Mouse (Mus musculus): ENCODE data around the gene Dhrs3. TPM values are rescaled to one million over a fixed set of nuclear protein-coding genes. Genes with fewer than 3 reads are reported as not detected.

Dhrs3 gene
- polyA plus RNA-seq, 1 experiment from 2014 or later, result 77.3 TPM

DNA sequence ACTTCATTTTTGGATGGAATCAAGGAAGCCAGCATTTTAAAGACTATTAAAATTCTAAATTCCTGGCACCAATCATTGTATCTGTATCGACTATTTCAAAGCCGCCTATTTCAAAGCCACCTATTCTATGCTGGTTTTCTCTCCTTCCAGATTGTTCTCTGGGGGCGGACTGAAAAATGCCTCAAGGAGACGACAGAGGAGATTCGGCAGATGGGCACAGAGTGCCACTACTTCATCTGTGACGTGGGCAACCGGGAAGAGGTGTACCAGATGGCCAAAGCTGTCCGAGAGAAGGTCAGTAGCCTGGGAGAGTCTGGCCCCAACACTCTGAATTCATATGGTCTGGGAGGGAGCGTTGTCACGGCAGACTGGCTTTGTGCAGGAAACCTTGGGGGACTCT, 25.9 kb downstream of the Dhrs3 start:
- Histone ChIP-seq H3K4me2 (replicated peaks) (no peak overlapping the region), H3K27ac (no peak overlapping the region), H3K9ac (no peak overlapping the region), H3K27me3 (replicated peaks) (no peaks in the 10 kb centered on the region), H3K9me3 (no peaks in the 10 kb centered on the region), H3K36me3 (peaks cover 49% of the 10 kb centered on the region), H3K4me1 (no peaks in the 10 kb centered on the region), H3K4me3 (no peak overlapping the region)
- 92% methylated on average over 10 of the region's 10 CpGs for WGBS
- no peak for ATAC-seq (ENCODE audit: low FRiP score, low read depth)

GRCm38 (mm10) chr4:144928693-144929436, 36.2 kb downstream of the Dhrs3 start:
- Histone ChIP-seq H3K27ac (no peak overlapping the region), H3K4me2 (replicated peaks) (no peak overlapping the region), H3K9me3 (no peaks in the 10 kb centered on the region), H3K4me3 (no peak overlapping the region), H3K4me1 (no peaks in the 10 kb centered on the region), H3K36me3 (peaks cover 21% of the 10 kb centered on the region), H3K27me3 (replicated peaks) (no peaks in the 10 kb centered on the region), H3K9ac (no peak overlapping the region)
- ATAC-seq (ENCODE audit: low FRiP score, low read depth), result no peak
- WGBS, result 92% methylated on average over 5 of the region's 5 CpGs

DNA sequence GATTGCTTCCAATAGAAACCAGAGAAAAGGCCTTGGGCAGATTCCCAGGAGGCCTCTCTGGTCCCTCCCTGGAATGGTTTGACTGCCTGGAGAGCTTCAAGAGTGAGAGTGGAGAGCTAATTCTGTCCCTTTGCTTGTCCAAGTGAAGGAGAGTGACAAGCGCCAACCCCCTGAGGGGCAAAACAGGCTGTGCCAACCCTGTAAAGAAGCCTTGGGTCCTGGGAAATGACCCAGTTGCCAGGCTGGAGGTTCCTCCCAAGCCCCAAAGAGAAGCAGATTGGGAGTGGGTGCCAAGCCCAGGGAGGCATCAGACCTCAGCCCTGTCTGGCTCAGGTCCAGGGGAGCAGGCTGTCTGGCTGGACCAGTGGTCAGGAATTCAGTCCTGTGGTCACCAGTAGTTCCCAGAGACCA, 37.2 kb downstream of the Dhrs3 start:
- Histone ChIP-seq H3K9me3 (no peaks in the 10 kb centered on the region), H3K9ac (no peak overlapping the region), H3K36me3 (peaks cover 21% of the 10 kb centered on the region), H3K27me3 (replicated peaks) (no peaks in the 10 kb centered on the region), H3K27ac (no peak overlapping the region), H3K4me3 (no peak overlapping the region), H3K4me2 (replicated peaks) (no peak overlapping the region), H3K4me1 (no peaks in the 10 kb centered on the region)
- WGBS, result 89% methylated on average over 1 of the region's 1 CpGs
- no peak for ATAC-seq (ENCODE audit: low FRiP score, low read depth)

GRCm38 (mm10) chr4:144930366-144930765, 37.7 kb downstream of the Dhrs3 start:
- no peak overlapping the region for H3K27ac ChIP-seq
- no peaks in the 10 kb centered on the region for H3K9me3 ChIP-seq
- no peak overlapping the region for H3K4me3 ChIP-seq
- H3K4me2 ChIP-seq (replicated peaks), result no peak overlapping the region
- ATAC-seq (ENCODE audit: low FRiP score, low read depth), result no peak
- no peaks in the 10 kb centered on the region for H3K27me3 ChIP-seq (replicated peaks)
- H3K36me3 ChIP-seq, result peaks cover 21% of the 10 kb centered on the region
- 42% methylated on average over 10 of the region's 10 CpGs for WGBS
- H3K4me1 ChIP-seq, result no peaks in the 10 kb centered on the region
- no peak overlapping the region for H3K9ac ChIP-seq

- no peak for ATAC-seq (ENCODE audit: low FRiP score, low read depth)
- peaks cover 16% of the 10 kb centered on the region for H3K36me3 ChIP-seq
- no peaks in the 10 kb centered on the region for H3K4me1 ChIP-seq
- H3K9me3 ChIP-seq, result no peaks in the 10 kb centered on the region
- H3K27me3 ChIP-seq (replicated peaks), result no peaks in the 10 kb centered on the region
- no peak overlapping the region for H3K27ac ChIP-seq
- H3K4me3 ChIP-seq, result no peak overlapping the region
- H3K9ac ChIP-seq, result no peak overlapping the region
- no peak overlapping the region for H3K4me2 ChIP-seq (replicated peaks)
- WGBS, result 96% methylated on average over 7 of the region's 7 CpGs
These were observed 38.5 kb downstream of the Dhrs3 start for GRCm38 (mm10) chr4:144931167-144931566.

DNA sequence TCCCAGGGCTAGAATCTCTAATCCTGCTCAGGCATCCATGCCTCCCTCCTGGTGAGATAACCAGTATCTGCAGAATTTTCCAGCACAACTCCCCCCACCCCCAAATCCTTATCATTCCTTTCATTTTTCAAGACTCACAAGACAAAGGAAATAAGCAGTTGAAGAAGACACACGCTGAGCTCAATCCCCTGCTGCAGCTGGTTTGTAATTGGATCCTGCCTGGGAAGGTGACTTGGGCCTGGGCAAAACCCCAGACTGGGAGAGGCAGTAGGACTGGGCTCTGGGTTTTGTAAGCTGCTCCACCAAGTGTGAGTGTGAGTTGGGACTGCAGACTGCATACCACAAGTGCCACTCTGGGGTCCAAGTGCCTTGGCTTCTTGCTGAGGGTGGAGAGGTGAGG, 41.9 kb downstream of the Dhrs3 start:
- 5% methylated on average over 1 of the region's 1 CpGs for WGBS
- H3K9me3 ChIP-seq, result no peaks in the 10 kb centered on the region
- no peak overlapping the region for H3K27ac ChIP-seq
- no peak overlapping the region for H3K9ac ChIP-seq
- H3K4me3 ChIP-seq, result no peak overlapping the region
- H3K4me1 ChIP-seq, result no peaks in the 10 kb centered on the region
- H3K4me2 ChIP-seq (replicated peaks), result no peak overlapping the region
- H3K27me3 ChIP-seq (replicated peaks), result no peaks in the 10 kb centered on the region
- ATAC-seq (ENCODE audit: low FRiP score, low read depth), result no peak
- H3K36me3 ChIP-seq, result no peaks in the 10 kb centered on the region

GRCm38 (mm10) chr4:144936563-144937154, 44.0 kb downstream of the Dhrs3 start:
- Histone ChIP-seq H3K27ac (no peak overlapping the region), H3K9me3 (no peaks in the 10 kb centered on the region), H3K4me2 (replicated peaks) (no peak overlapping the region), H3K4me3 (no peak overlapping the region), H3K4me1 (0 out of 2 replicates have a peak, but pooled peaks cover 4% of the 10 kb centered on the region), H3K27me3 (replicated peaks) (no peaks in the 10 kb centered on the region), H3K36me3 (no peaks in the 10 kb centered on the region), H3K9ac (no peak overlapping the region)
- 95% methylated on average over 3 of the region's 3 CpGs for WGBS
- ATAC-seq (ENCODE audit: low FRiP score, low read depth), result no peak

GRCm38 (mm10) chr4:144939847-144940411, 47.3 kb downstream of the Dhrs3 start:
- no peak for ATAC-seq (ENCODE audit: low FRiP score, low read depth)
- Histone ChIP-seq H3K4me1 (0 out of 2 replicates have a peak, but pooled peaks cover 4% of the 10 kb centered on the region), H3K27me3 (replicated peaks) (no peaks in the 10 kb centered on the region), H3K4me2 (replicated peaks) (no peak overlapping the region), H3K9me3 (no peaks in the 10 kb centered on the region), H3K9ac (no peak overlapping the region), H3K4me3 (no peak overlapping the region), H3K27ac (no peak overlapping the region), H3K36me3 (no peaks in the 10 kb centered on the region)
- 70% methylated on average over 4 of the region's 4 CpGs for WGBS

DNA sequence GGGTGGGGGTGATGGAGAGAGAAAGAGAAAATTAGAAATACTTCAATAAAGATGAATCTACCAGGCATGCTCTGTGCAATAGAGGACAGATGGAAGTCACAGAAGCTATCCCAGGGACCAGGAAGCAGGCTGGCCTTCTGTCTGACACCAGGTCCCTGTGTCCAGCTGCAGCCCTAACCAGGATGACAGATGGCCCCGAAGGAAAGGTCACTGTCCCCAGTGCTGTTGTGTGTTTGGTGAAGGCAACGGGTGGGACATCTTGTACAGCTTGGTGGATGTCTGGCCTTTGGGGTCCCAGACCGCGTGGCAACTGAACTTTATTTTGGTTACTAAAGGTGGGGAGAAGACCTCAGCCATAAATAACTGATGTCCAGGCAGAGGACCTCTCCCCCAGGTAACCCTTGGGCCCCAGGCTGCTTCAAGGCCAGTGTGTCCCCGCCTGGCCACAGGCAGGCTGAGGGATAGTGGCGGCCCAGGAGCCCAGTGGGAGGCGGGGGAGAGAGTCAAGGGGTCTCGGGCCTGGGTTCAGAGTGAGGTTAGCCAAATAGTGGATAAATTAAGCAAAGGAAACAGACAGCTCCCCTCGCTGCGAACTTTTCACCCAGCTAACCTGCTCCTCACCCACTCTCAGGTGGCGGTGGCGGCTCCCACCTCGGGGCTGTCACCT, 48.3 kb downstream of the Dhrs3 start:
- no peaks in the 10 kb centered on the region for H3K9me3 ChIP-seq
- no peak overlapping the region for H3K4me2 ChIP-seq (replicated peaks)
- 66% methylated on average over 13 of the region's 13 CpGs for WGBS
- ATAC-seq (ENCODE audit: low FRiP score, low read depth), result no peak
- H3K9ac ChIP-seq, result no peak overlapping the region
- no peaks in the 10 kb centered on the region for H3K27me3 ChIP-seq (replicated peaks)
- no peak overlapping the region for H3K27ac ChIP-seq
- no peaks in the 10 kb centered on the region for H3K36me3 ChIP-seq
- H3K4me1 ChIP-seq, result 0 out of 2 replicates have a peak, but pooled peaks cover 4% of the 10 kb centered on the region
- no peak overlapping the region for H3K4me3 ChIP-seq

DNA sequence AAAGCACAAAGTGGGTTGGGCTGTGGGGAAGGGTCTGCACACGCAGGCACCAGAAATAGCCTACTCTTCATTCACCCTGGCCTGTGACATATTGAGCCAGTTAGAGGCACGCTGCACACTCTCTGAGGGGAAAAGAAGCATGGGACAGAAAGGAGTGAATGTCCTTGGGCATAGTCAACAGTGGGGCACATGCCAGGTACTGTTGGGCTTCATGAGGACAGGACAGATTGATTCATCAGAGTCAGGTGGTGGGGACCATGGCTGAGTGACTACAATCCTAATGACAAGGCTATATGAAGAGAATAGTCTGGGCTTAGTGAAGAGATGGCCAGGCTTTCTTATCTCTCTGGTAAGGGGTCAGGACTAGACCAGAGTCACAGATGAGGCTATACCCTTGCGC, 49.8 kb downstream of the Dhrs3 start:
- no peaks in the 10 kb centered on the region for H3K27me3 ChIP-seq (replicated peaks)
- H3K9ac ChIP-seq, result no peak overlapping the region
- no peak overlapping the region for H3K4me2 ChIP-seq (replicated peaks)
- no peak overlapping the region for H3K27ac ChIP-seq
- no peaks in the 10 kb centered on the region for H3K36me3 ChIP-seq
- H3K4me1 ChIP-seq, result 0 out of 2 replicates have a peak, but pooled peaks cover 4% of the 10 kb centered on the region
- 94% methylated on average over 3 of the region's 3 CpGs for WGBS
- no peaks in the 10 kb centered on the region for H3K9me3 ChIP-seq
- H3K4me3 ChIP-seq, result no peak overlapping the region
- ATAC-seq (ENCODE audit: low FRiP score, low read depth), result no peak

DNA sequence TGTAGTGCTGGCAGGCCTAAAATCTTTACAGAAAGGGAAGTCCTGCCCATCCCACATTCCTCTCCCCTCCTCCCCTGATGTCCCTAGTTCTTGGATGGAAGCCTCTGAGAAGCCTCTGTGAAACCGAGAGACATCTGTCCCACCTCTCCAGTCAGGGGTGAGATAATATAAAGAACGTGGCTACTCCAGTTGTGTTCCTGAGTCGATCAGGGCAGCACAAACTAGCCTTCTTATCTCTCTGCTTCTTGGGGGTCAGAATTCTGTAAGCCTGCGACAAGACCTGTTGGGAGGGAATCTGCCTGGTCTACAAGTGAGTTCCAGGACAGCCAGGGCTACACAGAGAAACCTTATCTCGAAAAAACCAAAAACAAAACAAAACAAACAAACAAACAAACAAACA, 50.6 kb downstream of the Dhrs3 start:
- Histone ChIP-seq H3K36me3 (no peaks in the 10 kb centered on the region), H3K27ac (no peak overlapping the region), H3K9me3 (no peaks in the 10 kb centered on the region), H3K4me3 (no peak overlapping the region), H3K27me3 (replicated peaks) (no peaks in the 10 kb centered on the region), H3K4me1 (peaks cover 9% of the 10 kb centered on the region; the same call in 1 of the 2 replicates), H3K4me2 (replicated peaks) (no peak overlapping the region), H3K9ac (no peak overlapping the region)
- no peak for ATAC-seq (ENCODE audit: low FRiP score, low read depth)
- WGBS, result 89% methylated on average over 5 of the region's 5 CpGs

- Histone ChIP-seq H3K4me1 (peaks cover 21% of the 10 kb centered on the region), H3K36me3 (no peaks in the 10 kb centered on the region), H3K27me3 (replicated peaks) (no peaks in the 10 kb centered on the region), H3K9ac (no peak overlapping the region), H3K4me3 (no peak overlapping the region), H3K27ac (no peak overlapping the region), H3K4me2 (replicated peaks) (no peak overlapping the region), H3K9me3 (no peaks in the 10 kb centered on the region)
- 60% methylated on average over 6 of the region's 6 CpGs for WGBS
- no peak for ATAC-seq (ENCODE audit: low FRiP score, low read depth)
These were observed 55.2 kb downstream of the Dhrs3 start for GRCm38 (mm10) chr4:144947738-144948390.
